In genomic region chrX:109137295-109137694, GRCm38 (mm10) we compare ENCODE assay signal across 34 mouse cellular contexts. TPM values are rescaled to one million over a fixed set of nuclear protein-coding genes. Genes with fewer than 3 reads are reported as not detected.
A peak's percentile ranks its signal among the peaks of the same experiment; 100 is the strongest.
DNase-seq lines count a peak whose midpoint lies in the region; ATAC-seq and TF ChIP-seq lines count a peak whose summit lies in the region.
"Had no signal": no experiment of that assay in that cellular context is flagged by ENCODE, and none has a peak within 500 bp of the region (broad histone marks: within the 10 kb centered on the region; RNA-seq: fewer than 3 reads in every experiment).

No protein-coding gene starts in this region.

- H3K79me2 ChIP-seq in heart, adult 2 months (replicated peaks; ENCODE audit: control insufficient read depth, insufficient read depth, low read length), result no peaks in the 10 kb centered on the region

- H3K9me3 ChIP-seq in heart, embryonic 12.5 days (replicated peaks), result no peaks in the 10 kb centered on the region
- no peaks in the 10 kb centered on the region for H3K9me3 ChIP-seq in kidney, postnatal 0 days (replicated peaks; ENCODE audit: low read length)
- no peaks in the 10 kb centered on the region for H3K9me3 ChIP-seq in lung, postnatal 0 days (ENCODE audit: low read length)
- H3K9me3 ChIP-seq in liver, embryonic 16.5 days (replicated peaks; ENCODE audit: control insufficient read depth, low read length), result no peaks in the 10 kb centered on the region
- H3K9me3 ChIP-seq: embryonic facial prominence, embryonic 13.5 days; hindbrain, embryonic 10.5 days; liver, embryonic 13.5 days; megakaryocyte, embryonic 14.5 days; midbrain, embryonic 12.5 days; neural tube, embryonic 13.5 days had no signal

- H3K4me1 ChIP-seq in heart, adult 2 months (ENCODE audit: control insufficient read depth, insufficient read depth, low read length), result peaks cover 1% of the 10 kb centered on the region
- H3K4me1 ChIP-seq in heart, embryonic 12.5 days (replicated peaks), result no peaks in the 10 kb centered on the region
- H3K4me1 ChIP-seq in kidney, postnatal 0 days (replicated peaks; ENCODE audit: insufficient read depth, low read length), result no peaks in the 10 kb centered on the region
- no peaks in the 10 kb centered on the region; the same call in 1 of the 2 replicates for H3K4me1 ChIP-seq in lung, postnatal 0 days (ENCODE audit: insufficient read depth, low read depth, low read length)
- no peaks in the 10 kb centered on the region for H3K4me1 ChIP-seq in liver, embryonic 16.5 days (ENCODE audit: control insufficient read depth, low read depth, low read length)
- H3K4me1 ChIP-seq: embryonic facial prominence, embryonic 13.5 days; hindbrain, embryonic 10.5 days; liver, embryonic 13.5 days; midbrain, embryonic 12.5 days had no signal

- H3K27ac ChIP-seq in heart, adult 2 months, result peak overlapping the region; percentile 7
- no peak overlapping the region for H3K27ac ChIP-seq in heart, embryonic 12.5 days (ENCODE audit: poor library complexity, severe bottlenecking)
- H3K27ac ChIP-seq in kidney, postnatal 0 days, result no peak overlapping the region
- no peak overlapping the region for H3K27ac ChIP-seq in lung, postnatal 0 days (ENCODE audit: low read length)
- H3K27ac ChIP-seq in liver, embryonic 16.5 days (ENCODE audit: low read length), result no peak overlapping the region
- H3K27ac ChIP-seq: embryonic facial prominence, embryonic 13.5 days; hindbrain, embryonic 10.5 days; liver, embryonic 13.5 days; midbrain, embryonic 12.5 days; neural tube, embryonic 13.5 days had no signal

- no peak for TF ChIP-seq CTCF in heart, adult 2 months (IDR thresholded peaks at IDR 0.05)
- no peak for TF ChIP-seq CTCF in kidney, postnatal 0 days (IDR thresholded peaks at IDR 0.05; ENCODE audit: low read depth)
- no peak for TF ChIP-seq CTCF in lung, postnatal 0 days (IDR thresholded peaks at IDR 0.05)

- DNase-seq in heart, adult 2 months, result no peak
- DNase-seq in kidney, postnatal 0 days (ENCODE audit: low spot score), result peak; percentile 59
- DNase-seq in kidney, adult 18-20 months, result no peak
- DNase-seq in lung, postnatal 0 days (ENCODE audit: low spot score), result peak; percentile 45
- no peak for DNase-seq in lung, postnatal 4 days
- DNase-seq in layer of hippocampus, postnatal 25 days (ENCODE audit: extremely low spot score in 1 of 2, low spot score in 1 of 2), result no peak
- DNase-seq: adrenal gland, postnatal 36 days; cerebellum, adult 18-20 months; cerebellum, postnatal 10 days; kidney, postnatal 14 days; layer of hippocampus, adult 9-11 months; liver, embryonic 13.5 days; lung, postnatal 14 days; retina, postnatal 1 day; right cerebral cortex, postnatal 14 days; thymus, postnatal 4 days had no signal

- no peak overlapping the region for H3K4me2 ChIP-seq in heart, embryonic 12.5 days
- no peak overlapping the region for H3K4me2 ChIP-seq in kidney, postnatal 0 days (ENCODE audit: low read length)
- H3K4me2 ChIP-seq in lung, postnatal 0 days (replicated peaks; ENCODE audit: low read depth, low read length), result no peak overlapping the region
- H3K4me2 ChIP-seq in liver, embryonic 16.5 days (ENCODE audit: low read depth, low read length), result no peak overlapping the region
- H3K4me2 ChIP-seq: embryonic facial prominence, embryonic 13.5 days; heart, embryonic 11.5 days; liver, embryonic 13.5 days; midbrain, embryonic 12.5 days; neural tube, embryonic 13.5 days had no signal

- no peak for TF ChIP-seq POLR2A in heart, adult 2 months (IDR thresholded peaks at IDR 0.05; ENCODE audit: insufficient read depth, low read depth, low read length)

- H3K4me3 ChIP-seq in heart, adult 2 months, result no peak overlapping the region
- no peak overlapping the region for H3K4me3 ChIP-seq in heart, embryonic 12.5 days
- no peak overlapping the region for H3K4me3 ChIP-seq in kidney, postnatal 0 days (replicated peaks; ENCODE audit: low read depth, low read length)
- no peak overlapping the region for H3K4me3 ChIP-seq in lung, postnatal 0 days (ENCODE audit: low read depth, low read length)
- no peak overlapping the region for H3K4me3 ChIP-seq in liver, embryonic 16.5 days (ENCODE audit: low read depth, low read length)
- H3K4me3 ChIP-seq: embryonic facial prominence, embryonic 13.5 days; erythroblast, embryonic 14.5 days; hindbrain, embryonic 10.5 days; liver, embryonic 13.5 days; megakaryocyte, embryonic 14.5 days; midbrain, embryonic 12.5 days; neural tube, embryonic 13.5 days had no signal

- H3K27me3 ChIP-seq in heart, adult 2 months (ENCODE audit: control insufficient read depth, insufficient read depth, low read length), result no peaks in the 10 kb centered on the region
- H3K27me3 ChIP-seq in heart, embryonic 12.5 days (replicated peaks), result no peaks in the 10 kb centered on the region
- no peaks in the 10 kb centered on the region for H3K27me3 ChIP-seq in kidney, postnatal 0 days (ENCODE audit: insufficient read depth, low read length)
- H3K27me3 ChIP-seq in lung, postnatal 0 days (replicated peaks; ENCODE audit: insufficient read depth, low read length), result no peaks in the 10 kb centered on the region
- no peaks in the 10 kb centered on the region for H3K27me3 ChIP-seq in liver, embryonic 16.5 days (ENCODE audit: control insufficient read depth, insufficient read depth, low read depth, low read length)
- H3K27me3 ChIP-seq: embryonic facial prominence, embryonic 13.5 days; liver, embryonic 13.5 days; megakaryocyte, embryonic 14.5 days; midbrain, embryonic 12.5 days; neural tube, embryonic 13.5 days had no signal

- no peak overlapping the region for H3K9ac ChIP-seq in heart, adult 2 months (ENCODE audit: low read depth, low read length)
- no peak overlapping the region for H3K9ac ChIP-seq in heart, embryonic 12.5 days
- H3K9ac ChIP-seq in kidney, postnatal 0 days (ENCODE audit: low read depth, low read length), result no peak overlapping the region
- H3K9ac ChIP-seq in lung, postnatal 0 days (replicated peaks; ENCODE audit: low read depth), result no peak overlapping the region
- no peak overlapping the region for H3K9ac ChIP-seq in liver, embryonic 16.5 days (ENCODE audit: low read depth, low read length)
- H3K9ac ChIP-seq: embryonic facial prominence, embryonic 13.5 days; liver, embryonic 13.5 days; midbrain, embryonic 12.5 days; neural tube, embryonic 13.5 days had no signal

- ATAC-seq in heart, embryonic 12.5 days (ENCODE audit: insufficient number of reproducible peaks, low FRiP score), result no peak
- ATAC-seq in kidney, postnatal 0 days (replicated peaks; ENCODE audit: low FRiP score, low read depth), result no peak
- ATAC-seq in lung, postnatal 0 days, result no peak; the same call in 1 of the 2 replicates
- peak; percentile 82 for ATAC-seq in liver, embryonic 16.5 days (ENCODE audit: low read depth)
- ATAC-seq: forebrain, embryonic 16.5 days; hindbrain, embryonic 16.5 days had no signal

- intact Hi-C loops in heart, adult 2 months (cut with DNase I), result loop anchor here (5.0 kb wide), 1 partner anchor 40 kb away; the partner anchor contains the start of gene Sh3bgrl

- no peak for TF ChIP-seq EP300 in heart, adult 2 months (IDR thresholded peaks at IDR 0.05; ENCODE audit: insufficient read depth, low read depth, low read length)
- no peak for TF ChIP-seq EP300 in lung, postnatal 0 days (IDR thresholded peaks at IDR 0.05)

- H3K36me3 ChIP-seq in heart, adult 2 months (ENCODE audit: control insufficient read depth, insufficient read depth, low read length), result peaks cover 9% of the 10 kb centered on the region
- H3K36me3 ChIP-seq in heart, embryonic 12.5 days, result no peaks in the 10 kb centered on the region
- no peaks in the 10 kb centered on the region for H3K36me3 ChIP-seq in kidney, postnatal 0 days (ENCODE audit: insufficient read depth, low read length)
- no peaks in the 10 kb centered on the region for H3K36me3 ChIP-seq in lung, postnatal 0 days (ENCODE audit: insufficient read depth, low read length)
- no peaks in the 10 kb centered on the region for H3K36me3 ChIP-seq in liver, embryonic 16.5 days (ENCODE audit: control insufficient read depth, insufficient read depth)
- H3K36me3 ChIP-seq: embryonic facial prominence, embryonic 13.5 days; hindbrain, embryonic 10.5 days; liver, embryonic 13.5 days; midbrain, embryonic 12.5 days; neural tube, embryonic 13.5 days had no signal

- 26% methylated on average over 2 of the region's 2 CpGs for WGBS in heart, adult 2 months
- WGBS in heart, embryonic 12.5 days, result 65% methylated on average over 2 of the region's 2 CpGs
- 48% methylated on average over 2 of the region's 2 CpGs for WGBS in kidney, postnatal 0 days
- 34% methylated on average over 2 of the region's 2 CpGs for WGBS in lung, postnatal 0 days
- 50% methylated on average over 2 of the region's 2 CpGs for WGBS in liver, embryonic 16.5 days (ENCODE audit: insufficient replicate concordance)

RNA-seq across cellular contexts. Expression of gene Sh3bgrl, which starts 42.1 kb away (rescaled TPM):
- 10 to 100 TPM; 33.0 to 36.1 TPM for total RNA-seq in heart, adult 2 months (2021)
- polyA plus RNA-seq in heart, adult 2 months (2012; rRNA removed), result 10.0 and 20.1 TPM in 2 replicates
- polyA plus RNA-seq in heart, embryonic 12.5 days (2016; fragmentation: Nextera tagmentation; extraction: Ambion mirVana), result 92.0 and 92.5 TPM in 2 replicates
- 57.1 and 69.5 TPM in 2 replicates for polyA plus RNA-seq in kidney, postnatal 0 days (2015; fragmentation: Nextera tagmentation; extraction: Ambion mirVana)
- 127 and 170 TPM in 2 replicates for polyA plus RNA-seq in lung, postnatal 0 days (2015; fragmentation: Nextera tagmentation; extraction: Ambion mirVana)
- 55.0 and 55.1 TPM in 2 replicates for polyA plus RNA-seq in liver, embryonic 16.5 days (2015; fragmentation: Nextera tagmentation; extraction: Ambion mirVana)
- 10 to 100 TPM; 91.0 to 94.9 TPM for total RNA-seq in layer of hippocampus, postnatal 25 days (2021)

RNA-seq across cellular contexts. Expression of gene Gm6377, which starts 59.3 kb away (rescaled TPM):
- total RNA-seq in heart, adult 2 months (2021), result under 1 TPM; 0.07 to 0.13 TPM
- polyA plus RNA-seq in heart, adult 2 months (2012; rRNA removed), result 0.10 and 0.15 TPM in 2 replicates
- 0.08 TPM in 1 of 2 replicates, not detected in the other for polyA plus RNA-seq in heart, embryonic 12.5 days (2016; fragmentation: Nextera tagmentation; extraction: Ambion mirVana)
- polyA plus RNA-seq in kidney, postnatal 0 days (2015; fragmentation: Nextera tagmentation; extraction: Ambion mirVana), result 0.17 and 0.22 TPM in 2 replicates
- 0.47 and 0.95 TPM in 2 replicates for polyA plus RNA-seq in lung, postnatal 0 days (2015; fragmentation: Nextera tagmentation; extraction: Ambion mirVana)
- polyA plus RNA-seq in liver, embryonic 16.5 days (2015; fragmentation: Nextera tagmentation; extraction: Ambion mirVana), result 0.28 and 0.46 TPM in 2 replicates
- total RNA-seq in layer of hippocampus, postnatal 25 days (2021), result not detected
- total RNA-seq: gastrocnemius, adult 8-10 months; left cerebral cortex, adult 18-20 months; left cerebral cortex, postnatal 14 days had no signal
- polyA plus RNA-seq: embryonic facial prominence, embryonic 13.5 days; erythroblast, embryonic 14.5 days; forebrain, embryonic 16.5 days; hindbrain, embryonic 16.5 days; limb, embryonic 11.5 days; neural tube, embryonic 13.5 days; small intestine, adult 2 months; stomach, embryonic 14.5 days; testis, adult 2 months had no signal

Comparison
In these comparisons a context has a peak if more than half of its experiments do, and no peak if none do; other contexts are left out.
1. DNase-seq: peak in kidney, postnatal 0 days (single experiment) and lung, postnatal 0 days (single experiment); none in heart, adult 2 months (0 of 2), kidney, adult 18-20 months (single experiment), lung, postnatal 4 days (0 of 2) and layer of hippocampus, postnatal 25 days (0 of 2).